Mouse (Mus musculus): ENCODE measurements around the gene Pgm2l1.
A peak's percentile ranks its signal among the peaks of the same experiment; 100 is the strongest.

GRCm38 (mm10) chr7:100187601-100188000, 39.6 kb upstream of the Pgm2l1 start:
- TF ChIP-seq CTCF (IDR thresholded peaks at IDR 0.05; ENCODE audit: control insufficient read depth, insufficient read depth, insufficient replicate concordance, low read depth, low read length), result peak; percentile 45; the same call in 1 of the 2 replicates
- no peak for TF ChIP-seq POLR2A (IDR thresholded peaks at IDR 0.05; ENCODE audit: control insufficient read depth, low read depth, low read length)

Data from testis, adult 2 months (tissue).